Mouse (Mus musculus): ENCODE results near the gene Brms1l. TPM values are rescaled to one million over a fixed set of nuclear protein-coding genes. Genes with fewer than 3 reads are reported as not detected.

Brms1l gene
- total RNA-seq (2012; rRNA removed) (17.4 and 17.5 TPM in 2 replicates), polyA plus RNA-seq (2012; ENCODE audit: insufficient read depth in 1 of 2, insufficient read length in 2 of 2, low read depth in 1 of 2, low replicate concordance in 2 of 2, missing spikeins in 1 of 2) (10 to 100 TPM in 1 of 2 experiments, not detected in 1; 33.5 TPM)

GRCm38 (mm10) chr12:55836199-55836951 lies at the start of gene Brms1l:
TSS of gene Brms1l (plus strand) at chr12:55836324.
- peaks cover 13% of the 10 kb centered on the region for H3K79me2 ChIP-seq (ENCODE audit: control insufficient read depth, insufficient read depth, low read length, poor library complexity)
- H3K4me3 ChIP-seq (ENCODE audit: control insufficient read depth in 1 of 2, insufficient read depth in 1 of 2, low read depth in 2 of 2, low read length in 2 of 2) = peak within 1 kb of the TSS; percentile 66 to 99
- DNase-seq (ENCODE audit: low read depth, low spot score) = peak; percentile 100
- H3K27me3 ChIP-seq (ENCODE audit: control insufficient read depth in 1 of 2, insufficient read depth in 2 of 2, low read length in 2 of 2) = no peaks in the 10 kb centered on the region
- H3K9ac ChIP-seq (ENCODE audit: control insufficient read depth, low read depth, low read length, poor library complexity, severe bottlenecking) = peak within 1 kb of the TSS; percentile 96
- TF ChIP-seq NRF1 (IDR thresholded peaks at IDR 0.05; ENCODE audit: insufficient read depth, low read depth, low read length, poor library complexity, severe bottlenecking) (0 out of 2 replicates have a peak, but pooled peaks have one; percentile 44), RAD21 (IDR thresholded peaks at IDR 0.05; ENCODE audit: low read depth, low read length) (no peak), POLR2A (IDR thresholded peaks at IDR 0.05; ENCODE audit: control insufficient read depth in 1 of 2, insufficient read depth in 1 of 2, low read depth in 1 of 2, low read length in 2 of 2, poor library complexity in 1 of 2) (peak; percentile 83 to 84), SIN3A (IDR thresholded peaks at IDR 0.05; ENCODE audit: low read length) (peak; percentile 44; the same call in 1 of the 2 replicates), USF1 (IDR thresholded peaks at IDR 0.05; ENCODE audit: low read depth, low read length) (0 out of 2 replicates have a peak, but pooled peaks have one; percentile 16), NELFE (IDR thresholded peaks at IDR 0.05; ENCODE audit: low read depth, low read length) (peak; percentile 66), ZC3H11A (IDR thresholded peaks at IDR 0.05; ENCODE audit: low read depth, low read length) (no peak), TAL1 (IDR thresholded peaks at IDR 0.05; ENCODE audit: low read length) (no peak), HCFC1 (IDR thresholded peaks at IDR 0.05; ENCODE audit: low read depth, low read length) (peak; percentile 99), TBP (IDR thresholded peaks at IDR 0.05; ENCODE audit: low read depth, low read length) (no peak; the same call in 1 of the 2 replicates), MXI1 (IDR thresholded peaks at IDR 0.05; ENCODE audit: low read depth, low read length) (peak; percentile 74; the same call in 1 of the 2 replicates), UBTF (IDR thresholded peaks at IDR 0.05; ENCODE audit: borderline replicate concordance, insufficient read depth, low read depth, low read length) (0 out of 2 replicates have a peak, but pooled peaks have one; percentile 18), ZKSCAN1 (IDR thresholded peaks at IDR 0.05; ENCODE audit: low read depth, low read length) (no peak), ETS1 (IDR thresholded peaks at IDR 0.05; ENCODE audit: low read depth, low read length) (no peak), KAT2A (conservative IDR thresholded peaks at IDR 0.05; ENCODE audit: low read depth, low read length) (peak; percentile 98), POLR2AphosphoS2 (IDR thresholded peaks at IDR 0.05; ENCODE audit: low read length) (no peak), MAZ (IDR thresholded peaks at IDR 0.05; ENCODE audit: low read depth, low read length) (0 out of 2 replicates have a peak, but pooled peaks have one; percentile 45), MYC (IDR thresholded peaks at IDR 0.05; ENCODE audit: low read depth, low read length) (0 out of 2 replicates have a peak, but pooled peaks have one; percentile 20), CHD2 (IDR thresholded peaks at IDR 0.05; ENCODE audit: low read length) (peak; percentile 59; the same call in 1 of the 2 replicates), ELF1 (IDR thresholded peaks at IDR 0.05; ENCODE audit: low read depth, low read length) (peak; percentile 81), TCF12 (IDR thresholded peaks at IDR 0.05; ENCODE audit: low read depth, low read length) (no peak)
- H3K27ac ChIP-seq (ENCODE audit: control insufficient read depth, low read depth, low read length) = peak within 1 kb of the TSS; percentile 85
- H3K4me1 ChIP-seq (ENCODE audit: control insufficient read depth in 1 of 2, insufficient read depth in 2 of 2, low read length in 2 of 2) = peaks cover 0 to 4% of the 10 kb centered on the region in 2 experiments; a peak in 2 of 4 replicates
- no peaks in the 10 kb centered on the region for H3K9me3 ChIP-seq (replicated peaks; ENCODE audit: insufficient read depth, low read length)
- peaks cover 0 to 9% of the 10 kb centered on the region in 2 experiments; a peak in 3 of 4 replicates for H3K36me3 ChIP-seq (ENCODE audit: control insufficient read depth in 1 of 2, insufficient read depth in 2 of 2, low read length in 2 of 2)
